Mouse (Mus musculus) E14TG2a.4 (cell line): ENCODE measurements at regions not wholly inside any gene's neighbourhood (a gene's known extent, or its start where the extent isn't known, plus 50 kb on each side); places are given as distances from the start of the nearest gene placed in this dataset.
A peak's percentile ranks its signal among the peaks of the same experiment; 100 is the strongest.

Experiments
- H3K27me3 ChIP-seq: 2 replicates; pipeline ENCODE4 v1.6.1; 2014; ENCODE audit warnings: low read length, control low read depth; ENCODE audit not compliant: insufficient read depth
- H3K36me3 ChIP-seq: 2 replicates; pipeline ENCODE4 v1.6.1; 2014; ENCODE audit warnings: low read length, control low read depth; ENCODE audit not compliant: insufficient read depth
- H3K4me1 ChIP-seq: replicated peaks from 2 replicates; pipeline ENCODE4 v1.6.1; 2014; ENCODE audit warnings: low read depth, low read length, control low read depth
- H3K4me3 ChIP-seq: replicated peaks from 2 replicates; pipeline ENCODE4 v1.5.1; 2014; ENCODE audit warnings: mild to moderate bottlenecking, low read length
- H3K9me3 ChIP-seq: 2 replicates; pipeline ENCODE4 v1.6.1; 2014; ENCODE audit warnings: low read length, control low read depth
- CTCF ChIP-seq: conservative IDR thresholded peaks from 2 replicates; pipeline ENCODE4 v1.5.1; 2014; ENCODE audit warnings: low read length
- NANOG ChIP-seq: IDR thresholded peaks from 2 replicates; pipeline ENCODE4 v1.6.1; 2014; ENCODE audit warnings: borderline replicate concordance, low read length, mixed read lengths
- POU5F1 ChIP-seq: IDR thresholded peaks from 2 replicates; pipeline ENCODE4 v1.6.1; 2014; ENCODE audit warnings: low read length, borderline replicate concordance

DNA sequence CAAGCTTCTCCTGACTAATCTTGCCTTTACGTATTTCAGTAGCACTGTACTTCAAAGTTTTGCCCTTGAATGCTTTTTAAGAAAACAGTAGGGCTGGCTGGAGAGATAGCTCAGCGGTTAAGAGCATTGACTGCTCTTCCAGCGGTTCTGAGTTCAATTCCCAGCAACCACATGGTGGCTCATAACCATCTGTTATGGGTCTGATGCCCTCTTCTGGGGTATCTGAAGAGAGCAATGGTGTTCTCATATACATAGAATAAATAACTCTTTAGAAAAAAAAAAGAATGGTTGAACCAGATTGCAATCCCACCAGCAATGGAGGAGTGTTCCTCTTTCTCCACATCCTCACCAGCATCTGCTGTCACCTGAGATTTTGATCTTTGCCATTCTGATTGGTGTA lies 372.6 kb downstream of the Gpat3 start:
- no peaks in the 10 kb centered on the region for H3K9me3 ChIP-seq
- no peak for TF ChIP-seq NANOG
- no peak for TF ChIP-seq CTCF
- TF ChIP-seq POU5F1, result no peak

DNA sequence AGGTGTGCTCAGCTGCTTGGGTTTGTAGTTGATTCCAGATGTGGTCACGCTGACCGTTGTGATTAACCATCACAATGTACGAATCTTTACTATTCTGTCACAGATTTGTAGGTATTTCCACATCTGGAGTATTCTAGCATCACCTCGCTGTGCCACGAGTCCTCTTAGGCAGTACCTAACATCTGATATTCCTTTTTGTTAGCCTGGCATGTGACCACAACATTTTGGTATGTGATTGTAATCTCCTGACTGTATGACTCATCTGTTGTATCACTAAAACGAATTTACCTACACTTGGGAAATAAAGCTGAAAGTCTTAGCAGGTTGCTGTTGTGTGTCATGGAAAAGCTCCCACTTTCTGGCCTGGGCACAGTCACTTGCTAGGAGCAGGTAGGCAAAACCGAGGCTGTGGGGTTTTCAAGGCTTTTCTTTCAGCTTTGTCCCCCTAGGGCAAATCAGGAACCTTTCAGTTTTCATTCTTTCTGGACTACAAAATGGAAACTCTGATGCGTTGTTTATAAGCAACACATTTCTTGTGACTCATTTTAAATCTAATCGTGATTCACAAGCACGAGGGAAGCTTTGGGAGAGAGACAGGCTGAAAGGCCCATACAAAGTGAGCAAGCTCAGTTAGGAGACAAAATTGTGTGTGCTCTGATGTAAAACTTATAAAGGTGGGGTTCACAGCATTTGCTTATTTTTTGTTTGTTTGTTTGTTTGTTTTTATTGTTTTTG lies 371.5 kb downstream of the Gpat3 start:
- no peaks in the 10 kb centered on the region for H3K36me3 ChIP-seq
- TF ChIP-seq CTCF, result no peak
- no peak for TF ChIP-seq POU5F1
- no peak for TF ChIP-seq NANOG
- H3K4me1 ChIP-seq, result no peaks in the 10 kb centered on the region
- H3K4me3 ChIP-seq, result no peak overlapping the region
- H3K9me3 ChIP-seq, result no peaks in the 10 kb centered on the region
- H3K27me3 ChIP-seq, result no peaks in the 10 kb centered on the region

More for the DNA sequence above, 372.6 kb downstream of the Gpat3 start:
- Histone ChIP-seq H3K36me3 (no peaks in the 10 kb centered on the region), H3K4me1 (no peaks in the 10 kb centered on the region), H3K4me3 (no peak overlapping the region), H3K27me3 (no peaks in the 10 kb centered on the region)

DNA sequence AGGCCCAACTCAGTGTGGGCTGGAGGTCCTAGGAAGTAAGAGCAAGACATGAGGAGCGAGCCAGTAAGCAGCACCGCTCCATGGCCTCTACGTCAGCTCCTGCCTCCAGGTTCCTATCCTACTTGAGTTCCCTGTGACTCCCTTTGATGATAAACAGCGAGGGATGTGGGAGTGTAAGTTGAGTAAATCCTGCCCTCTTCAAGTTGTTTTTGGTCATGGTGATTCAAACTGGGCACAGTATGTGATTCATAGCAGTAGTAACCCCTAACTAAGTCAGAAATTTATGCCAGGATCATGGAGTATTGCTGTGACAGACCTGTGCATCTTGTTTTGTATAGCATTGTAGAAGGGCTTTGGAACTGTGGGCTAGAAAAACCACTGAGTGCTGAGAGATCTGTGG lies 366.5 kb downstream of the Gpat3 start:
- no peaks in the 10 kb centered on the region for H3K36me3 ChIP-seq
- no peak for TF ChIP-seq NANOG
- TF ChIP-seq POU5F1, result no peak
- no peak for TF ChIP-seq CTCF
- H3K4me1 ChIP-seq, result no peaks in the 10 kb centered on the region
- no peaks in the 10 kb centered on the region for H3K27me3 ChIP-seq
- no peak overlapping the region for H3K4me3 ChIP-seq
- H3K9me3 ChIP-seq, result peaks cover 21% of the 10 kb centered on the region

DNA sequence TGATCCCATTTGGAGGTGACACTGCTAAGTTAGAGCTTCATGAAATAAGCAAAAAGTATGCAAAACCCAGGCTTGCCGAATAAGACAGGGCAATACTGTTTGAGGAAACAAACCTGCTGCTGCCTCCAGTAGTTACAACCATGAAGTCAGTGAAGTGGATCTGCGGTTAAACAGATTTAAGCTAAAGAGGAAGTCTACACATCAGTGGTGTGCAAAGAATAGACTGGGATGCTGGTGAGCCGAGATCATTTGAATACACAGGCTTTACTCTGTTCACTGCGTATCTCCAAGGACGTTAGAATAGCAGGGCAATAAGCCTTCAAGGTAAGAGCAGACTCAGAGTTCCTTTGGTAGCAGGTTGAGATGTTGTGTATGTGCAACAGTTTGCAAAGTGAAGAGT lies 362.6 kb downstream of the Gpat3 start:
- TF ChIP-seq POU5F1, result no peak
- no peak for TF ChIP-seq NANOG
- no peak for TF ChIP-seq CTCF

DNA sequence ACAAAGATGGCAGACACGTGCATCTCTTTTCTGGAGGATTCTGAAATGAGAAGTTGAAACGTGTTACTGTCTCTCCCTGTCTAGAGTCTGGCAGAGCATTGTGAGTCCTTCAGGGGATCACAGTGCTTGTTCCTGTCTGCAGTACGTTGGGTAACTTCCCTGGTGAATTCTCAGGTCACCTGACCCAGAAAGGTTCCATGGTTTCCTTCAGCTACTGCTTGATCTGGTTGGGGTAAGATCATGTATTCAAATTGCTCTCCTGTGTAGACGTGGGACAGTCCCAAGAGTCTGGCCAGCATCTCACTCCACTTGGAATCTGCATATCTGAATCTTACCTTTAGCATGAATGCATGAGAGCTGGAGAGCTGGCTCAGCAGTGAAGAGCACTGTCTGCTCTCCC lies 350.0 kb downstream of the Gpat3 start:
- no peaks in the 10 kb centered on the region for H3K36me3 ChIP-seq
- no peak overlapping the region for H3K4me3 ChIP-seq
- no peaks in the 10 kb centered on the region for H3K27me3 ChIP-seq
- no peaks in the 10 kb centered on the region for H3K9me3 ChIP-seq
- TF ChIP-seq CTCF (no peak), POU5F1 (no peak), NANOG (no peak)
- H3K4me1 ChIP-seq, result peaks cover 10% of the 10 kb centered on the region

More for the DNA sequence above, 362.6 kb downstream of the Gpat3 start:
- Histone ChIP-seq H3K4me1 (no peaks in the 10 kb centered on the region), H3K9me3 (peaks cover 21% of the 10 kb centered on the region), H3K36me3 (no peaks in the 10 kb centered on the region), H3K27me3 (no peaks in the 10 kb centered on the region), H3K4me3 (no peak overlapping the region)

DNA sequence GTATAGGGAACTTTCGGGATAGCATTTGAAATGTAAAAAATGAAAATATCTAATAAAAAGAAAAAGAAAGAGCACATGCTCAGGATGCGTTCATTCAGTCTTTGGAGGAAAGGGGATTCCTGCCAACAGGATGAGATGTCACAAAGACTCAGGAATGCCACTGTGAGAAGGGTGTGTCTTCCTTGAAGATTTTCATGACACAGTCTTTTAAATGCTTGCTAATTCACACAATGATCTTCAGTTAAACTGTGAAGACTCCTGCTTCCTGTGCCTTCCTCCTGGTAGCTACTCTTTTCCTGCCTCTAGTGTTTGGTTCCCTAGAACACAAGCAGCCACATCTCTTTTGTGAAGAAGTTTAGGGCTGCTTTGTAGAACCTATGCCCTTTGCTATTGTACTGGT lies 345.5 kb downstream of the Gpat3 start:
- H3K36me3 ChIP-seq, result no peaks in the 10 kb centered on the region
- TF ChIP-seq NANOG (peak; percentile 25; the same call in 1 of the 2 replicates), POU5F1 (no peak)
- H3K4me1 ChIP-seq, result peaks cover 14% of the 10 kb centered on the region
- no peaks in the 10 kb centered on the region for H3K27me3 ChIP-seq
- no peaks in the 10 kb centered on the region for H3K9me3 ChIP-seq
- no peak overlapping the region for H3K4me3 ChIP-seq

DNA sequence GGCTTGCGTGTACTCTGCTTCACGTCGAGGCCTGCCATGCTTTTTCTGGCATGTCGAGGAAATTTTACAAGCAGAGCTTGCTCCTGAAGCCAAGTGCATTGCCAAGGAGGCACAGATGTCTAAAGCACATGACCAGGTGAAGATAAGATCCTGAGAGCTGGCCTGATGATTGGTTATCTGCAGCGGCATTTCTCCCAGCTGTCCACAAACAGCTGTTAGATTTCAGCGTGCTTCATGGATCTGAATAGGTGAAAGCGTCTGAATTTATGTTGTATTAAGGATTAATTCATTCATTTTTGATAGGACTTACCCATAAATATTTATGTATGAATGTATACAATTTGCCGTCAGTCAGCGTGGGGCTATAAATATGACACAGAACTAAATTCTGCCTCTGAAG lies 327.7 kb downstream of the Gpat3 start:
- Histone ChIP-seq H3K4me3 (no peak overlapping the region), H3K36me3 (no peaks in the 10 kb centered on the region), H3K9me3 (no peaks in the 10 kb centered on the region), H3K4me1 (no peaks in the 10 kb centered on the region), H3K27me3 (no peaks in the 10 kb centered on the region)
- TF ChIP-seq POU5F1 (no peak), CTCF (no peak), NANOG (no peak)

DNA sequence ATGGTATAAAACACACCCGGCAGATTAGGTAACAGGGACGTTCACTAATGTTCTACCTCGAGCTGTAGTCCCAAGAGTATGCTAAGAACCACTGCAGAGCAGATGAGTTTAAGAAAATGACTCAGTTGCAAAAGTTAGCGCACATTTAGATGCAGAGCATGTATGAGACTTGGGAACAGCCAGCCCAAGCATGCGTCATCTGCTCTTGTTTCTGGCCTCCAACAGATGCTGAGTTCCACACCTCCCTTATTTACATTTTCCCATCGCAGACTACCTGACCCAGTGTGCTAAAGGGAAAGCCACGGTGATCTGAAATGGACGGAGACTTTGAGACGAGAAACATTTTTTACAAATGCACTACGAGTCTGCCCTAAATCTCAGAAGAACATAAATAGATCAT lies 327.3 kb downstream of the Gpat3 start:
- H3K9me3 ChIP-seq, result no peaks in the 10 kb centered on the region
- no peak overlapping the region for H3K4me3 ChIP-seq
- H3K27me3 ChIP-seq, result no peaks in the 10 kb centered on the region
- H3K36me3 ChIP-seq, result no peaks in the 10 kb centered on the region
- H3K4me1 ChIP-seq, result no peaks in the 10 kb centered on the region
- TF ChIP-seq NANOG, result no peak
- no peak for TF ChIP-seq CTCF
- no peak for TF ChIP-seq POU5F1

DNA sequence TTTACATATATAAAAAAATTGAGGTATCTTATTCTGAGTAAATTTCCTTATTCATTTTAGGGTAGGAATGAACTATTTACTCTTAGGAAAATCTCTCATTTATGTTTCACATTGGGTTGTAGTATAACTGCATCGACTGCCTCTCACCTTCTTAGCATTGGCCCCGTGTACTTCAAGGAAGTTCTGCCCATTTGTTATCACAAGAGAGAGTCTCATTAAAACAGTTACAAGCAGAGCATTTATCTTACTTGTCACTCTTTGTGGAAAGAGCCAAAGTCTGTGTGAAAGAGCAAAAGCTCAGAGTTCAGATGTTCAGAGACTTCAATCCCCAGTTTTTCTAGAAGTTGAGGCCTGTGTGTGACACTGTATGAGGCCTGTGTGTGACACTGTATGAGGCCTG lies 323.6 kb downstream of the Gpat3 start:
- Histone ChIP-seq H3K4me1 (no peaks in the 10 kb centered on the region), H3K27me3 (no peaks in the 10 kb centered on the region), H3K4me3 (no peak overlapping the region), H3K36me3 (no peaks in the 10 kb centered on the region), H3K9me3 (no peaks in the 10 kb centered on the region)
- no peak for TF ChIP-seq NANOG
- TF ChIP-seq POU5F1, result no peak
- no peak for TF ChIP-seq CTCF
